8 mouse cellular contexts compared by ENCODE assay signal in genomic region chr10:60002203-60002602, GRCm38 (mm10). TPM values are rescaled to one million over a fixed set of nuclear protein-coding genes. Genes with fewer than 3 reads are reported as not detected.
DNase-seq lines count a peak whose midpoint lies in the region; ATAC-seq and TF ChIP-seq lines count a peak whose summit lies in the region.

No protein-coding gene starts in this region.

- no peaks in the 10 kb centered on the region for H3K36me3 ChIP-seq in lung, postnatal 0 days (ENCODE audit: insufficient read depth, low read length)
- peaks cover 29% of the 10 kb centered on the region for H3K36me3 ChIP-seq in hindbrain, embryonic 10.5 days

- H3K9ac ChIP-seq in lung, postnatal 0 days (replicated peaks; ENCODE audit: low read depth), result peak overlapping the region; percentile 64

- WGBS in lung, postnatal 0 days, result 2% methylated on average over 12 of the region's 12 CpGs
- WGBS in hindbrain, embryonic 10.5 days, result 10% methylated on average over 12 of the region's 12 CpGs

- H3K4me3 ChIP-seq in lung, postnatal 0 days (ENCODE audit: low read depth, low read length), result peak overlapping the region; percentile 67
- H3K4me3 ChIP-seq in cortical plate, adult 2 months (ENCODE audit: insufficient read depth, low read length), result peak overlapping the region; percentile 48
- H3K4me3 ChIP-seq in hindbrain, embryonic 10.5 days, result peak overlapping the region; percentile 75

- no peaks in the 10 kb centered on the region for H3K9me3 ChIP-seq in lung, postnatal 0 days (ENCODE audit: low read length)
- no peaks in the 10 kb centered on the region for H3K9me3 ChIP-seq in hindbrain, embryonic 10.5 days

- H3K4me1 ChIP-seq in lung, postnatal 0 days (ENCODE audit: insufficient read depth, low read depth, low read length), result peaks cover 17% of the 10 kb centered on the region; the same call in 1 of the 2 replicates
- H3K4me1 ChIP-seq in cortical plate, adult 2 months (ENCODE audit: control insufficient read depth, insufficient read depth, low read length), result no peaks in the 10 kb centered on the region; the same call in 1 of the 2 replicates
- H3K4me1 ChIP-seq in hindbrain, embryonic 10.5 days (replicated peaks), result peaks cover 21% of the 10 kb centered on the region

- no peak; the same call in 1 of the 2 replicates for TF ChIP-seq CTCF in lung, postnatal 0 days (IDR thresholded peaks at IDR 0.05)
- no peak for TF ChIP-seq CTCF in cortical plate, adult 2 months (IDR thresholded peaks at IDR 0.05; ENCODE audit: extremely low read depth, insufficient read depth, low read length)

- no peak for DNase-seq in lung, postnatal 0 days (ENCODE audit: low spot score)
- DNase-seq in lung, postnatal 36 days, result no peak
- no peak for DNase-seq in hindbrain, embryonic 10.5 days (ENCODE audit: low spot score)
- no peak for DNase-seq in left cerebral cortex, adult 18-20 months (ENCODE audit: low spot score in 2 of 2)
- no peak for DNase-seq in right cerebral cortex, postnatal 4 days
- DNase-seq in cerebellum, adult 8-10 months, result no peak

- peak overlapping the region; percentile 98 for H3K27ac ChIP-seq in lung, postnatal 0 days (ENCODE audit: low read length)
- peak overlapping the region; percentile 96 for H3K27ac ChIP-seq in cortical plate, adult 2 months (ENCODE audit: insufficient read depth, low read length)
- H3K27ac ChIP-seq in hindbrain, embryonic 10.5 days, result peak overlapping the region; percentile 98

- H3K27me3 ChIP-seq in lung, postnatal 0 days (replicated peaks; ENCODE audit: insufficient read depth, low read length), result no peaks in the 10 kb centered on the region
- H3K27me3 ChIP-seq in hindbrain, embryonic 10.5 days (ENCODE audit: insufficient read depth, poor library complexity, severe bottlenecking), result no peaks in the 10 kb centered on the region

- peak overlapping the region; percentile 72 for H3K4me2 ChIP-seq in lung, postnatal 0 days (replicated peaks; ENCODE audit: low read depth, low read length)

- no peak for ATAC-seq in lung, postnatal 0 days
- ATAC-seq in megakaryocyte progenitor cell, adult 5-6 weeks (replicated peaks; ENCODE audit: poor library complexity), result peak; percentile 14; the same call in 1 of the 2 replicates

- no peak for TF ChIP-seq POLR2A in cortical plate, adult 2 months (IDR thresholded peaks at IDR 0.05; ENCODE audit: extremely low read depth, insufficient read depth, low read length)

- no peak for TF ChIP-seq EP300 in lung, postnatal 0 days (IDR thresholded peaks at IDR 0.05)

RNA-seq across cellular contexts. Expression of gene Ascc1, which starts 0.4 kb away (rescaled TPM):
- polyA plus RNA-seq in lung, postnatal 0 days (2015; fragmentation: Nextera tagmentation; extraction: Ambion mirVana), result 47.2 and 50.0 TPM in 2 replicates
- polyA plus RNA-seq in cortical plate, adult 2 months (2012; rRNA removed), result 22.5 and 22.7 TPM in 2 replicates
- 35.8 and 37.0 TPM in 2 replicates for polyA plus RNA-seq in hindbrain, embryonic 10.5 days (2016; fragmentation: Nextera tagmentation; extraction: Ambion mirVana)
- total RNA-seq in megakaryocyte progenitor cell, adult 5-6 weeks (2015), result 38.3 and 38.9 TPM in 2 replicates
- total RNA-seq in megakaryocyte progenitor cell, adult 5-6 weeks (2017), result 27.8 and 33.2 TPM in 2 replicates
- total RNA-seq in left cerebral cortex, adult 18-20 months (2021), result 10 to 100 TPM; 14.1 to 14.8 TPM

RNA-seq across cellular contexts. Expression of gene Anapc16, which starts 0.7 kb away (rescaled TPM):
- 105 and 117 TPM in 2 replicates for polyA plus RNA-seq in lung, postnatal 0 days (2015; fragmentation: Nextera tagmentation; extraction: Ambion mirVana)
- 96.3 and 98.7 TPM in 2 replicates for polyA plus RNA-seq in cortical plate, adult 2 months (2012; rRNA removed)
- polyA plus RNA-seq in hindbrain, embryonic 10.5 days (2016; fragmentation: Nextera tagmentation; extraction: Ambion mirVana), result 111 and 114 TPM in 2 replicates
- total RNA-seq in megakaryocyte progenitor cell, adult 5-6 weeks (2015), result 54.5 and 55.9 TPM in 2 replicates
- total RNA-seq in megakaryocyte progenitor cell, adult 5-6 weeks (2017), result 32.6 and 35.1 TPM in 2 replicates
- total RNA-seq in left cerebral cortex, adult 18-20 months (2021), result 10 to 100 TPM; 60.4 to 60.9 TPM

RNA-seq across cellular contexts. Expression of gene Ddit4, which starts 50.6 kb away (rescaled TPM):
- polyA plus RNA-seq in lung, postnatal 0 days (2015; fragmentation: Nextera tagmentation; extraction: Ambion mirVana), result 21.2 and 28.1 TPM in 2 replicates
- 35.7 and 38.3 TPM in 2 replicates for polyA plus RNA-seq in cortical plate, adult 2 months (2012; rRNA removed)
- polyA plus RNA-seq in hindbrain, embryonic 10.5 days (2016; fragmentation: Nextera tagmentation; extraction: Ambion mirVana), result 37.5 and 37.6 TPM in 2 replicates
- 0.37 and 2.4 TPM in 2 replicates for total RNA-seq in megakaryocyte progenitor cell, adult 5-6 weeks (2015)
- 0.41 and 0.42 TPM in 2 replicates for total RNA-seq in megakaryocyte progenitor cell, adult 5-6 weeks (2017)
- total RNA-seq in left cerebral cortex, adult 18-20 months (2021), result 10 to 100 TPM; 35.8 to 41.3 TPM
